Mouse (Mus musculus): Measurements from ENCODE around the gene Nsun6. TPM values are rescaled to one million over a fixed set of nuclear protein-coding genes. Genes with fewer than 3 reads are reported as not detected.

Nsun6 gene
- 15.4 and 18.1 TPM in 2 replicates for total RNA-seq (2014; fragmentation: Nextera tagmentation)
- total RNA-seq (2017): 9.6 and 11.5 TPM in 2 replicates
- polyA plus RNA-seq (2012): 0.22 and 0.41 TPM in 2 replicates

GRCm38 (mm10) chr2:15054945-15055637 is at the start of gene Nsun6:
Nsun6 (minus strand) TSS chr2:15055069.
- H3K27me3 ChIP-seq (ENCODE audit: insufficient read depth, low read length): no peaks in the 10 kb centered on the region
- TF ChIP-seq CTCF (IDR thresholded peaks at IDR 0.05; ENCODE audit: low read depth, low read length): no peak
- TF ChIP-seq GATA2 (IDR thresholded peaks at IDR 0.05; ENCODE audit: borderline replicate concordance, low read depth, low read length): no peak
- ATAC-seq (ENCODE audit: extremely low read depth, insufficient number of reproducible peaks, low FRiP score, poor library complexity, severe bottlenecking) (peak; percentile 97), DNase-seq (ENCODE audit: low spot score) (peak; percentile 90)
- peaks cover 4% of the 10 kb centered on the region for H3K36me3 ChIP-seq (replicated peaks)
- no peaks in the 10 kb centered on the region for H3K9me3 ChIP-seq (replicated peaks)
- peaks cover 25% of the 10 kb centered on the region for H3K4me1 ChIP-seq (ENCODE audit: insufficient read depth, low read depth, low read length)
- H3K4me3 ChIP-seq (ENCODE audit: low read depth, low read length): peak within 1 kb of the TSS; percentile 79

GRCm38 (mm10) chr2:15104386-15104785 is 49.5 kb upstream of the Nsun6 start:
- H3K4me1 ChIP-seq (ENCODE audit: insufficient read depth, low read depth, low read length): peaks cover 9% of the 10 kb centered on the region
- H3K9me3 ChIP-seq (replicated peaks): no peaks in the 10 kb centered on the region
- H3K36me3 ChIP-seq (replicated peaks): no peaks in the 10 kb centered on the region
- peak; percentile 40 for ATAC-seq (ENCODE audit: extremely low read depth, insufficient number of reproducible peaks, low FRiP score, poor library complexity, severe bottlenecking)
- no peak overlapping the region for H3K4me3 ChIP-seq (ENCODE audit: low read depth, low read length)
- DNase-seq (ENCODE audit: low spot score): no peak
- TF ChIP-seq GATA1 (IDR thresholded peaks at IDR 0.05; ENCODE audit: borderline replicate concordance, low read length) (no peak), TAL1 (conservative IDR thresholded peaks at IDR 0.05; ENCODE audit: low read depth, low read length) (no peak), CTCF (IDR thresholded peaks at IDR 0.05; ENCODE audit: low read depth, low read length) (no peak), GATA2 (IDR thresholded peaks at IDR 0.05; ENCODE audit: borderline replicate concordance, low read depth, low read length) (no peak), POLR2AphosphoS5 (IDR thresholded peaks at IDR 0.05; ENCODE audit: insufficient replicate concordance, low read depth, low read length) (no peak)
- H3K27me3 ChIP-seq (ENCODE audit: insufficient read depth, low read length): no peaks in the 10 kb centered on the region

- TF ChIP-seq GATA2 (IDR thresholded peaks at IDR 0.05; ENCODE audit: borderline replicate concordance, low read depth, low read length) (no peak), CTCF (IDR thresholded peaks at IDR 0.05; ENCODE audit: low read depth, low read length) (no peak), GATA1 (IDR thresholded peaks at IDR 0.05; ENCODE audit: borderline replicate concordance, low read length) (no peak), POLR2AphosphoS5 (IDR thresholded peaks at IDR 0.05; ENCODE audit: insufficient replicate concordance, low read depth, low read length) (no peak), TAL1 (conservative IDR thresholded peaks at IDR 0.05; ENCODE audit: low read depth, low read length) (no peak)
- Histone ChIP-seq H3K36me3 (replicated peaks) (no peaks in the 10 kb centered on the region), H3K4me3 (ENCODE audit: low read depth, low read length) (no peak overlapping the region), H3K4me1 (ENCODE audit: insufficient read depth, low read depth, low read length) (peaks cover 8% of the 10 kb centered on the region; the same call in 1 of the 2 replicates), H3K27me3 (ENCODE audit: insufficient read depth, low read length) (no peaks in the 10 kb centered on the region), H3K9me3 (replicated peaks) (no peaks in the 10 kb centered on the region)
- DNase-seq (ENCODE audit: low spot score): no peak
- no peak for ATAC-seq (ENCODE audit: extremely low read depth, insufficient number of reproducible peaks, low FRiP score, poor library complexity, severe bottlenecking)
These were observed 41.7 kb upstream of the Nsun6 start for GRCm38 (mm10) chr2:15096514-15097090.

GRCm38 (mm10) chr2:15087308-15087707 is 32.4 kb upstream of the Nsun6 start:
- no peaks in the 10 kb centered on the region for H3K9me3 ChIP-seq (replicated peaks)

GRCm38 (mm10) chr2:15083702-15084101 is 28.8 kb upstream of the Nsun6 start:
- no peaks in the 10 kb centered on the region for H3K4me1 ChIP-seq (ENCODE audit: insufficient read depth, low read depth, low read length)
- peaks cover 20% of the 10 kb centered on the region for H3K36me3 ChIP-seq (replicated peaks)
- no peak for TF ChIP-seq CTCF (IDR thresholded peaks at IDR 0.05; ENCODE audit: low read depth, low read length)
- TF ChIP-seq GATA2 (IDR thresholded peaks at IDR 0.05; ENCODE audit: borderline replicate concordance, low read depth, low read length): no peak
- no peak for TF ChIP-seq GATA1 (IDR thresholded peaks at IDR 0.05; ENCODE audit: borderline replicate concordance, low read length)
- no peak for TF ChIP-seq POLR2AphosphoS5 (IDR thresholded peaks at IDR 0.05; ENCODE audit: insufficient replicate concordance, low read depth, low read length)
- no peak for TF ChIP-seq TAL1 (conservative IDR thresholded peaks at IDR 0.05; ENCODE audit: low read depth, low read length)
- 0 out of 2 replicates have a peak, but pooled peaks cover 2% of the 10 kb centered on the region for H3K27me3 ChIP-seq (ENCODE audit: insufficient read depth, low read length)
- no peak overlapping the region for H3K4me3 ChIP-seq (ENCODE audit: low read depth, low read length)
- DNase-seq (ENCODE audit: low spot score) (no peak), ATAC-seq (ENCODE audit: extremely low read depth, insufficient number of reproducible peaks, low FRiP score, poor library complexity, severe bottlenecking) (no peak)
- no peaks in the 10 kb centered on the region for H3K9me3 ChIP-seq (replicated peaks)

More at GRCm38 (mm10) chr2:15087308-15087707, 32.4 kb upstream of the Nsun6 start:
- no peak overlapping the region for H3K4me3 ChIP-seq (ENCODE audit: low read depth, low read length)
- H3K4me1 ChIP-seq (ENCODE audit: insufficient read depth, low read depth, low read length): peaks cover 5% of the 10 kb centered on the region; the same call in 1 of the 2 replicates
- H3K36me3 ChIP-seq (replicated peaks): peaks cover 3% of the 10 kb centered on the region
- 0 out of 2 replicates have a peak, but pooled peaks cover 2% of the 10 kb centered on the region for H3K27me3 ChIP-seq (ENCODE audit: insufficient read depth, low read length)
- ATAC-seq (ENCODE audit: extremely low read depth, insufficient number of reproducible peaks, low FRiP score, poor library complexity, severe bottlenecking) (no peak), DNase-seq (ENCODE audit: low spot score) (no peak)
- TF ChIP-seq GATA2 (IDR thresholded peaks at IDR 0.05; ENCODE audit: borderline replicate concordance, low read depth, low read length): no peak
- no peak for TF ChIP-seq POLR2AphosphoS5 (IDR thresholded peaks at IDR 0.05; ENCODE audit: insufficient replicate concordance, low read depth, low read length)
- TF ChIP-seq CTCF (IDR thresholded peaks at IDR 0.05; ENCODE audit: low read depth, low read length): no peak
- no peak for TF ChIP-seq GATA1 (IDR thresholded peaks at IDR 0.05; ENCODE audit: borderline replicate concordance, low read length)
- TF ChIP-seq TAL1 (conservative IDR thresholded peaks at IDR 0.05; ENCODE audit: low read depth, low read length): no peak

- ATAC-seq (ENCODE audit: extremely low read depth, insufficient number of reproducible peaks, low FRiP score, poor library complexity, severe bottlenecking) (no peak), DNase-seq (ENCODE audit: low spot score) (no peak)
- H3K36me3 ChIP-seq (replicated peaks): peaks cover 33% of the 10 kb centered on the region
- no peaks in the 10 kb centered on the region for H3K9me3 ChIP-seq (replicated peaks)
- peaks cover 2% of the 10 kb centered on the region; the same call in 1 of the 2 replicates for H3K4me1 ChIP-seq (ENCODE audit: insufficient read depth, low read depth, low read length)
- H3K27me3 ChIP-seq (ENCODE audit: insufficient read depth, low read length): no peaks in the 10 kb centered on the region
- TF ChIP-seq GATA1 (IDR thresholded peaks at IDR 0.05; ENCODE audit: borderline replicate concordance, low read length) (no peak), TAL1 (conservative IDR thresholded peaks at IDR 0.05; ENCODE audit: low read depth, low read length) (no peak), POLR2AphosphoS5 (IDR thresholded peaks at IDR 0.05; ENCODE audit: insufficient replicate concordance, low read depth, low read length) (no peak), CTCF (IDR thresholded peaks at IDR 0.05; ENCODE audit: low read depth, low read length) (no peak), GATA2 (IDR thresholded peaks at IDR 0.05; ENCODE audit: borderline replicate concordance, low read depth, low read length) (no peak)
- H3K4me3 ChIP-seq (ENCODE audit: low read depth, low read length): no peak overlapping the region
These were observed 12.2 kb upstream of the Nsun6 start for GRCm38 (mm10) chr2:15067091-15067490.
